Mouse (Mus musculus) small intestine, adult 10 weeks (tissue): ENCODE data around the gene Ccpg1. TPM values are rescaled to one million over a fixed set of nuclear protein-coding genes. Genes with fewer than 3 reads are reported as not detected.

Experiments
- polyA plus RNA-seq: library from polyadenylated mRNA; stranded (reverse); fragments of 350-450 nt; fragmentation: Illumina TruSeq; extraction: RNeasy Lipid Tissue Mini Kit (QIAGEN cat#74804); gene quantifications from one replicate; pipeline ENCODE4 v1.2.3, GENCODE M21; 2014; ENCODE audit warnings: low replicate concordance

Gene Ccpg1
- 57.4 TPM for polyA plus RNA-seq

GRCm38 (mm10) chr9:72985250-72986220 lies at the start of gene Ccpg1, which contains the start of gene Ccpg1os:
Gene Ccpg1, plus strand, starts transcription at chr9:72985429.
Gene Ccpg1os, minus strand, starts transcription at chr9:72985382.

GRCm38 (mm10) chr9:72958521-72959450 lies 26.4 kb upstream of the Ccpg1 start, which contains the start of the genes Dyx1c1 and Gm44503:
Gene Dyx1c1, plus strand, starts transcription at chr9:72958785.
Gene Gm44503, plus strand, starts transcription at chr9:72958852.

GRCm38 (mm10) chr9:73040080-73040479 lies 54.9 kb downstream of the Ccpg1 start, which contains the start of gene Pigb:
Gene Pigb, minus strand, starts transcription at chr9:73040378.

GRCm38 (mm10) chr9:73044146-73045079 lies 59.2 kb downstream of the Ccpg1 start, which contains the start of gene Rab27a:
Gene Rab27a, plus strand, starts transcription at chr9:73044854.

Other genes starting within 250 kb of the Ccpg1 start
- gene Prtg, start 178.6 kb upstream of the Ccpg1 start, polyA plus RNA-seq, result 0.19 TPM
- 0.82 TPM for gene Pygo1, start 59.8 kb upstream of the Ccpg1 start, polyA plus RNA-seq
- not detected for gene Dyx1c1, start 26.6 kb upstream of the Ccpg1 start, polyA plus RNA-seq
- gene Gm44503, start 26.6 kb upstream of the Ccpg1 start, polyA plus RNA-seq, result not detected
- 8.4 TPM for gene Ccpg1os, start within 50 bp of the Ccpg1 start, polyA plus RNA-seq
- gene Pigb, start 54.9 kb downstream of the Ccpg1 start, polyA plus RNA-seq, result 5.1 TPM
- 18.5 TPM for gene Rab27a, start 59.4 kb downstream of the Ccpg1 start, polyA plus RNA-seq
- not detected for gene Khdc3, start 116.4 kb downstream of the Ccpg1 start, polyA plus RNA-seq
- not detected for gene Gm20509, start 117.0 kb downstream of the Ccpg1 start, polyA plus RNA-seq
- gene Rsl24d1, start 128.0 kb downstream of the Ccpg1 start, polyA plus RNA-seq, result 35.5 TPM